Mouse (Mus musculus) heart, embryonic 11.5 days (tissue): ENCODE results near the gene Gm20388. TPM values are rescaled to one million over a fixed set of nuclear protein-coding genes. Genes with fewer than 3 reads are reported as not detected.
A peak's percentile ranks its signal among the peaks of the same experiment; 100 is the strongest.

Experiments used
- ATAC-seq: fragments of 200-750 bp; cut with Nextera tagmentation; replicated peaks from 2 replicates; pipeline ENCODE4 v1.8.0; 2017; ENCODE audit warnings: moderate library complexity; ENCODE audit not compliant: insufficient number of reproducible peaks, low FRiP score, low TSS enrichment
- H3K27ac ChIP-seq: fragments of 300-500 bp; sonication (generic); 2 replicates; pipeline ENCODE4 v1.5.1; 2014; ENCODE audit warnings: mild to moderate bottlenecking, low read depth, low read length
- H3K27me3 ChIP-seq: fragments of 300-500 bp; sonication (generic); 2 replicates; pipeline ENCODE4 v1.6.1; 2014; ENCODE audit warnings: mild to moderate bottlenecking, low read length, mixed read lengths; ENCODE audit not compliant: control insufficient read depth, insufficient read depth
- H3K36me3 ChIP-seq: fragments of 300-500 bp; sonication (generic); 2 replicates; pipeline ENCODE4 v1.6.1; 2014; ENCODE audit warnings: mild to moderate bottlenecking, low read length, moderate library complexity, mixed read lengths; ENCODE audit not compliant: control insufficient read depth, insufficient read depth
- H3K4me1 ChIP-seq: fragments of 300-500 bp; sonication (generic); 2 replicates; pipeline ENCODE4 v1.6.1; 2014; ENCODE audit warnings: low read length; ENCODE audit not compliant: control insufficient read depth, insufficient read depth
- H3K4me2 ChIP-seq: fragments of 300-500 bp; sonication (generic); 2 replicates; pipeline ENCODE4 v1.6.1; 2014; ENCODE audit warnings: mild to moderate bottlenecking, moderate library complexity
- H3K4me3 ChIP-seq: fragments of 300-500 bp; sonication (generic); 2 replicates; pipeline ENCODE4 v1.5.1; 2014; ENCODE audit warnings: low read depth, low read length
- H3K9ac ChIP-seq: fragments of 300-500 bp; sonication (generic); 2 replicates; pipeline ENCODE4 v1.6.1; 2014; ENCODE audit warnings: mild to moderate bottlenecking, low read depth, low read length, moderate library complexity
- H3K9me3 ChIP-seq: fragments of 300-500 bp; sonication (generic); replicated peaks from 2 replicates; pipeline ENCODE4 v1.6.1; 2016; ENCODE audit warnings: low read length; ENCODE audit not compliant: control insufficient read depth
- WGBS: fragments of 180-500 bp; shearing (Covaris S2); extraction: QIAGEN DNeasy Blood & Tissue Kit; methylation state at CpG from one replicate; pipeline ENCODE4 v1.1.7; 2014; ENCODE audit not compliant: insufficient replicate concordance; 5-methylcytosine and 5-hydroxymethylcytosine counted together
- polyA plus RNA-seq: library from polyadenylated mRNA; unstranded; fragments of >200 nt; fragmentation: Nextera tagmentation; extraction: Ambion mirVana; gene quantifications from 2 replicates; pipeline ENCODE4 v1.2.1, GENCODE M21; 2014

The Gm20388 gene
- polyA plus RNA-seq, 1 experiment from 2014 or later: 6.4 TPM

DNA sequence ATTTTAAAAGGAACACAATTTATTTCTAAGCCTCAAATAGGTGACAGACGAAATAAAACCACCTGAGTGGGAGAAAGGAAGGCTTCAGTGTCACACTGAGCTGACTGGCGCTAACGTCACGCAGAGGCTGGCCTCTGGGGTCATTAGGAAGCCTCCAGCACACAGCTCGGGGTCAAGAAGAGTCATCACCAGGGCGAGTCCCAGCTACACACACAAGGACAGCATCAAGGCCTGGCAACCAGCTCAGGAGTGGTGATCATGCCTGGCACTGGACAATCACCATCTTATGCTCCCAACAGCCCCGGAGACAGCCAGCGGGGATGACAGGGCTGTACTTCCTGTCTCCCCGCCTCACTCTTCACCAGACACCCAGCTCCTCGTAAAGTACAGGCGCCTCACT lies 1647.1 kb downstream of the Gm20388 start:
- Histone ChIP-seq H3K36me3 (peaks cover 14% of the 10 kb centered on the region; the same call in 1 of the 2 replicates), H3K27me3 (no peaks in the 10 kb centered on the region), H3K27ac (no peak overlapping the region), H3K9me3 (no peaks in the 10 kb centered on the region), H3K4me2 (no peak overlapping the region), H3K4me1 (peaks cover 7% of the 10 kb centered on the region), H3K4me3 (no peak overlapping the region), H3K9ac (no peak overlapping the region)
- WGBS: 82% methylated on average over 11 of the region's 11 CpGs
- no peak for ATAC-seq

DNA sequence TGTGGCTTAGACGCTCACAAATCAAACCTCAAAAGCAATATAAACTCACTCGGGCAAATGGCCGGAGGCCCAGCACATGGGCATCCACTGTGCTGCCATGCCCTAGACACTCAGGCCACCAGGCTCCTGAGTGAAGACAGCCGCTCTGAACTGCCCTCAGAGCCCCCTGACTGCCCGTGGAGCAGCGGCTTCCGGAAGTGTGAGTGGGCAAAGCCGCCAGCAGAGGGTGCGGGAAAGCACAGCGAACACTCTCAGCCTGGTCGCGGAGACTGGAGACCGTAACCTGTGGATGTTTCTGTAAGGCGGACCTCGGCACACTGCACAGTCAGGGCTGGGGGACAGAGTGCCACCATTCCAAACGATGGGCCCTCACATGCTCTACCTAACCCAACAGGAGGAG lies 1647.9 kb downstream of the Gm20388 start:
- 85% methylated on average over 16 of the region's 16 CpGs for WGBS
- no peaks in the 10 kb centered on the region for H3K9me3 ChIP-seq
- peaks cover 15% of the 10 kb centered on the region for H3K4me1 ChIP-seq
- no peaks in the 10 kb centered on the region for H3K27me3 ChIP-seq
- H3K4me2 ChIP-seq: no peak overlapping the region
- H3K4me3 ChIP-seq: no peak overlapping the region
- H3K36me3 ChIP-seq: peaks cover 10% of the 10 kb centered on the region; the same call in 1 of the 2 replicates
- ATAC-seq: no peak
- H3K27ac ChIP-seq: no peak overlapping the region
- H3K9ac ChIP-seq: no peak overlapping the region

DNA sequence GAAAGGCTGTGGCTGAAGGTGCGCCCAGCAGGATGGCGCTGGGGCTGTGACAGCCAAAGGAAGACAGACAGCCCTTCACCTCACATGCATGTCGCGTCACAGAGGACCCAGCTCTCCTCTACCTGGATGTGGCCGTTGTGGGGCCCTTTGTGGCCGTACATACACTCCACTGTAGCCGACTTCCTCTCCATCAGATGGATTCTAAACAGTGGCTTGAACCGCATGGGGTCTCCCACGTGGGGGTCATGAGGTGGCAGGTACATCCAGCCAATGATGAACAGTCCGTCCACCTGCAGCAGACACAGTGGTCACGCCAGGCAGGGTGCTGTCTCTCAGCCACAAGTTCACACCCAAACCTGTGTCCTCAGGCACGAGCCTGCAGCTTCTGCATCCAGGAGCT lies 1649.2 kb downstream of the Gm20388 start:
- Histone ChIP-seq H3K4me3 (no peak overlapping the region), H3K36me3 (peaks cover 3% of the 10 kb centered on the region; the same call in 1 of the 2 replicates), H3K9me3 (no peaks in the 10 kb centered on the region), H3K27ac (no peak overlapping the region), H3K27me3 (no peaks in the 10 kb centered on the region), H3K4me1 (peaks cover 15% of the 10 kb centered on the region), H3K4me2 (no peak overlapping the region), H3K9ac (no peak overlapping the region)
- no peak for ATAC-seq
- WGBS: 88% methylated on average over 12 of the region's 12 CpGs

DNA sequence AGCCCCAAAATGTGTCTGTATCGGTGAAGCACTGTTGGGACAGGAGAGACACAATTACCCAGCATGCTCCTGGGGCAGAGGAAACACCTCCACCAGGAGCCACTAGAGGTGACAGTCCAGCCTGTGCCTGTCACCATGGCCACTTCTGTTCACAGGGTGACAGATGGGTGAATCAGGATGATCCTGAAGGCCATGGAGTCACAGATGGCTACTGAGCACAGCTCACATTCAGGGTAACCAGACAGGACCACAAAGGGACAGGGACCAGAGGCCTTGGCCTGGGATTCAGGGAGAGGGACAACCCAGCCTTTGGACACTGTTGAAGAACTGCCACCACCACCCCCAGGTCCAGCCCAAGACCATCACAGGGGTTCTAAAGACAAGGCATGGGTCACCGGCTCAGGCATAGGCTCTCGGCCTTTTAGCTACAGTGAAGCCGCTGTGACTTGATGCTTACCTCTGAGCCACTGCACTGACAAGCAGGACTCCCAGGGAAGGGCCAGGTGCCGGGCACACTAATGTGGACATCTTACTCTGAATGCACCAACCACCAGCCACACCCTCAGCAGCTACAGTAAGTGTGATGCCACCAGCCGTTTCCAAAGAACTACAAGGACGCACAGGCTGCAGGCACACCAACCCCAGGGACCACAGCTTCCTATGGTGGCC lies 1649.9 kb downstream of the Gm20388 start:
- Histone ChIP-seq H3K9ac (no peak overlapping the region), H3K36me3 (peaks cover 5% of the 10 kb centered on the region), H3K9me3 (no peaks in the 10 kb centered on the region), H3K4me1 (peaks cover 15% of the 10 kb centered on the region), H3K4me2 (no peak overlapping the region), H3K4me3 (no peak overlapping the region), H3K27ac (no peak overlapping the region), H3K27me3 (no peaks in the 10 kb centered on the region)
- ATAC-seq: no peak
- 89% methylated on average over 7 of the region's 7 CpGs for WGBS

DNA sequence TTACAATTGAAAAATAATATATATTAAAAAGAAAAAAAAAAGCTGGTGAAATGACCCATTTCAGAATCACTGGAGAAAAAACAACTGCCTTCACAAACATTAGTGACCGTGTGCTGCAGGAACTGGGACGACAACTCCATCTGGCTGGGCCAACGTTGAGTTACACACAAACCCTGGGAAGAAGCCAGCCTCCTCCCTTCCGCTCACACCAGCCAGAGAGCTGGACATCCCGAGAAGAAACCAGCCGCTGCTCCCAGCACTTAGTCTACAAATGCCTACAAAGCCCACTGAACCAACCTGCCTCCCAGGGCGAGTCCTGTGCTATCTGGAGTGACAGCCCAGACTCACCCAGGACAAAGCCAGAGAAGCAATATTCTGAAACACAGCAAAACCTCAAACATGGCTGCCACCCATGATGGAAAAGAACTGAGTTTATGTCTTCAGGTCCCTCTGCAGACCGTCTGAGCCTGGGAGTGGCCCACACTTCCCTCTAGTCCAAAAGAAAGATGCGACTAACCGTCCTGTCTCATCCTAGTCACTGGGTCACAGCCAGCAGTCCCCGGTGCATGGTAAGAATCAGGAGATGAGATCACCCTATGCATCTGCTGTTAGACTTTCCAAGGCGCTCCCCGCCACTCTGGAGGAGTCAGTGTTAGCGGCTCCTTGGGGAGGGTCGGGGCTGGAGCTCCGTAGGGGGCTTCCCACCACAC lies 1651.2 kb downstream of the Gm20388 start:
- H3K4me2 ChIP-seq: no peak overlapping the region
- peaks cover 15% of the 10 kb centered on the region for H3K4me1 ChIP-seq
- no peak overlapping the region for H3K9ac ChIP-seq
- no peaks in the 10 kb centered on the region for H3K27me3 ChIP-seq
- H3K4me3 ChIP-seq: no peak overlapping the region
- no peak overlapping the region for H3K27ac ChIP-seq
- no peak for ATAC-seq
- peaks cover 2% of the 10 kb centered on the region for H3K36me3 ChIP-seq
- H3K9me3 ChIP-seq: no peaks in the 10 kb centered on the region
- WGBS: 82% methylated on average over 16 of the region's 16 CpGs

DNA sequence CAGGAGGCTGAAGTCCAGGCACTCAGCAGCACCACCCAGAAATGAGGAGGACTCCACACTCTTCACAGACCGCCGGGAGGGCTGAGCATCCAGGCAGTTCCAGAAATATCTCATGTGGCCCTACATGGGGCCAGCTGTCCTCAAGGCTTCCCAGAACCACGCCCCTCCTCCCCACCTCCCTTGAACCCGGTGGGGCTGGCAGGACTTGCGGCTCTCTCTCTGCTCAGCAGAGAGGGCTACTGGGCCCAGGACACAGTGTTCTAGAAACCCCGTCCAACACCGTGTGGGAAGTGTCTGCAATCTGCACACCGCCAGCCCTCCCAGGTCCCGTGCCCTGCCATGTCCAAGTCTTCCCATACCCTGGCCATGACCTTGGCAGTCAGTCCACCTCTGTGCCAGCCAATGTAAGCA lies 1652.3 kb downstream of the Gm20388 start:
- no peaks in the 10 kb centered on the region for H3K27me3 ChIP-seq
- H3K9ac ChIP-seq: peak overlapping the region; percentile 54; the same call in 1 of the 2 replicates
- ATAC-seq: no peak
- H3K36me3 ChIP-seq: peaks cover 2% of the 10 kb centered on the region
- no peak overlapping the region for H3K4me3 ChIP-seq
- no peaks in the 10 kb centered on the region for H3K9me3 ChIP-seq
- H3K4me2 ChIP-seq: no peak overlapping the region; the same call in 1 of the 2 replicates
- peak overlapping the region; percentile 25 for H3K27ac ChIP-seq
- 51% methylated on average over 9 of the region's 9 CpGs for WGBS
- peaks cover 15% of the 10 kb centered on the region for H3K4me1 ChIP-seq

DNA sequence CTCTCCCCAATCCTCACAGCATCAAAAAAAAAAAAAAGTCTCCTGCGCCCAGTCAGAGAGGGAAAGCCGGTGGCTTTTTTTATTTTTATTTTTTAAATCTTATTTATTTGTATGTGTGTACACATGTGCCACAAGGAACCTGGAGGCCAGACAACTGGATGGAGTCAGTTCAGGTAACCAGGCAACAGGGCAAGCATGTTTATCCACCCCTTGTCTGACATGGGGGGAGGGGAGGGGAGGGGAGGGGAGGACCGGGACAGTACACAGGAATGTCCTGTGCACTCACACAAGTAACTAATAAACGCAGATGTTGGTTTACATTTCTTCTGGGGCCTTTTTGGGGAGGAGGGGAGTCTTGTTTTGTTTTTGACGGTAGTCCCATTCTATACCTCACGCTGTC lies 1653.1 kb downstream of the Gm20388 start:
- Histone ChIP-seq H3K9ac (no peak overlapping the region), H3K4me1 (peaks cover 18% of the 10 kb centered on the region), H3K27me3 (no peaks in the 10 kb centered on the region), H3K27ac (no peak overlapping the region), H3K4me2 (no peak overlapping the region), H3K36me3 (peaks cover 2% of the 10 kb centered on the region), H3K9me3 (no peaks in the 10 kb centered on the region), H3K4me3 (no peak overlapping the region)
- 80% methylated on average over 6 of the region's 6 CpGs for WGBS
- no peak for ATAC-seq

DNA sequence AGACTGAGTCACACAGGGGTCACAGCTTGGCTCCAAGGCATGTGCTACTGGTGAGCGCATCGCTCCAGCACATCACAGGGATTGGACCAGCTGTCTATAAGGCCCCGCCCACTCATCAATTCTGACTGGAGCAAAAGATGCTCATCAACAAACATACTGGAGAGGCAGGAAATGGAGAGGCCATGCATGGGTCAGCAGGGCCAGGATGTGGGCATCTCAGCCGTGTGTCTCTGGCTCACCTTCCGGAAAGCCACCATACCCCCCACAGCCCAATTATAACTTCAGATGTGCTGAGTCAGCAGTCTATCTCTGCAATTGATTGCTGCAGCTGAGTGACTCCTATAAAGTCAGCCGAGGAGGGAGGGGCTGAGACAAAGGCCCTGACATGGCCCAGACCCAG lies 1657.7 kb downstream of the Gm20388 start:
- Histone ChIP-seq H3K27ac (no peak overlapping the region), H3K9ac (no peak overlapping the region), H3K9me3 (no peaks in the 10 kb centered on the region), H3K4me3 (no peak overlapping the region), H3K27me3 (no peaks in the 10 kb centered on the region), H3K36me3 (peaks cover 2% of the 10 kb centered on the region), H3K4me2 (no peak overlapping the region), H3K4me1 (peaks cover 8% of the 10 kb centered on the region)
- 72% methylated on average over 6 of the region's 6 CpGs for WGBS
- no peak for ATAC-seq
